Mouse (Mus musculus) cortical plate, adult 2 months (tissue): ENCODE results near the gene Gclm.

Experiments used
- CTCF ChIP-seq: fragments of 200-500 bp; IDR thresholded peaks from 2 replicates; pipeline ENCODE4 v1.5.1; 2011; ENCODE audit warnings: mild to moderate bottlenecking, control low read depth, low read length; ENCODE audit not compliant: insufficient read depth; ENCODE audit errors: extremely low read depth
- POLR2A ChIP-seq: fragments of 200-500 bp; IDR thresholded peaks from 2 replicates; pipeline ENCODE4 v1.6.1; 2011; ENCODE audit warnings: mild to moderate bottlenecking, low read length, control low read depth; ENCODE audit not compliant: insufficient read depth; ENCODE audit errors: extremely low read depth

DNA sequence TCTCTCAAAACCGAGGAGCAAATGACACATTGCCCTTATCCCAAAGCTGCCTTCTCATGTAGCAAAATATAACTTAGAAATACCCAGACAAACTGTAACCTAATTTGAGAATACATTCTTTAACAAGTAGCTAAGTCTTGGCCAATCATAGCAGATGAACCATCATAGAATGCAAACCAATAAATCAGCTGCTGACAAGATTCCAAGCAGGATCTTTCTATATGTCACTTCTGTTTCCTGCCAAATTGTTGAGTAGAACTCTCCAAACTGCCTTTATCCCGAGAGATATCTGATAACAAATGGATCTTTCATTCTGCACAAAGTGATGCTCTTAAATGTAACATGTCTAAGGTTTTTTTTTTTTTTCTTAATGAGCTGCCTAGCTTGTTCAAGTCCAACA, 46.8 kb upstream of the Gclm start:
- TF ChIP-seq POLR2A = no peak
- TF ChIP-seq CTCF = no peak
